Mouse (Mus musculus) gastrocnemius, postnatal 25 days (tissue): ENCODE data around the gene Tsen54. TPM values are rescaled to one million over a fixed set of nuclear protein-coding genes. Genes with fewer than 3 reads are reported as not detected.

Source experiments
- DNase-seq: peaks from one replicate; pipeline ENCODE4 v3.0.0; 2022
- total RNA-seq, 2 experiments: library from RNA; stranded (reverse); gene quantifications; 1 replicate in 1 of 2; 2 replicates in 1 of 2; pipeline ENCODE4 v1.2.3; 2021

The Tsen54 gene
- total RNA-seq, 2 experiments from 2014 or later, result 3.2 to 7.5 TPM

DNA sequence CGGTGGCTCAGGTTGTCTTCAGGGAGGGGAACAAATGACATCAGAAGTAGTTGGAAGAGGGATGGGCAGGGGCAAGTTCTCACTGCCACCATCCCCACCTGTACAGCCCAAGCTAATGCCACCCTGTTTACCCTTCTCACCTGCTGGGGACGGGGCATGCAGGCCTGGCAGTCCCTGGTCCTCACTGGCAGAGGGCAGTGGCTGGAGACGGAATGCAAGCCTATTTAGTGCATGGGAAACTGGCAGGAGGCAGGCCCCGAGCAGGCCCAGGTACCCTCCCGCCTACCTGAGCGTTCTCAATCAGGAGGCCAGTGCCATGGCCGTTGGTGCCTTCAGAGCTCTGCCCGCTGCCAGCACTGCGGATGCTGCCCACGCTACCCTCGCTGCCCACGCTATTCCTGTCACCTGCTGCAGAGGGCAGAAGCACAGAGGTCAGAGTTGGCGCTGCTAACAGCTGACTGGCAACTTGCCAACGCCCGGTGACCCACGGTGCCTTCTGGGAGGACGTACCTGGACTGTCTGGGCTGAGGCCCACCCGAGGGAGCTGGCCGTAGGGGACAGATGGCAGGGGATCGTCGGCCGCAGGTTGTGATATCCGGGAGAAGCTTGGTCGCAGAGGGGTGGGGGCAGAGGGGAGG is 11.3 kb upstream of the Tsen54 start:
- no peak for DNase-seq

DNA sequence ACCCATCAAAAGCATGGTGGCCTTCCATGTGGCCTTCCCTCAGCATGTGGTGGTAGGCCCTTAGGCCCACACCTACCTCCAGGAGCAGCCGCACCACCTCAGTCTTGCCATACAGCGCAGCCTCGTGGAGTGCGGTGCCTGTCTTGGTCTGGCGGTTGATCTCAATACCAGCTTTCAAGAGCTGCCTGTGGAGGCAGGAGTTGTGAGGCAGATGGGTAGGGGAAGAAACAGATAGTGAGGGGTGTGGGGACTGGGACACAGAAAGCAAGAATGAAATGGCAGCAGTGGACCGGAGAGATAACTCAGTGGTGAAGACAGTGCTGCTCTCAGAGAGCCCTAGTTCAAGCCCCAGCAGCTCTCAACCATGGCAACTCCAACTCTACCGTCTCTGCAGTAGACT is 9.5 kb upstream of the Tsen54 start:
- no peak for DNase-seq

DNA sequence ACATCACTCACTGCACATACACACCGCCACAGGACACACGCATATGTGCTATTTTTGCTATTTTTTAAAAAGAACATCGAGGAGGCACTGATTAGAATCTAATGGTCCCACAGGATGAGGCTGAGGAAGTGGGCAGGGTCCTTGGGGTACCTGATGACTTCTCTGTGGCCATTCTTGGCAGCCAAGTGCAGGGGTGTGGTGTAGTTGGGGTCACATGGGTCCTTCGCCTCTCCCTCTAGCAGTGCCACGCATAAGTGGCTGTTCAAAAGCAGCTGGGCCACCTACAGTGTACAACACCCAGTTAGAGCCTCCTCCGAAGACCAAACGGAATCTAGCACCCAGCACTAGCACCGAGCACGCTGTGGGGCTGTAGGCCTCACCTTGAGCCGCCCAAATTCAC is 8.4 kb upstream of the Tsen54 start:
- no peak for DNase-seq

DNA sequence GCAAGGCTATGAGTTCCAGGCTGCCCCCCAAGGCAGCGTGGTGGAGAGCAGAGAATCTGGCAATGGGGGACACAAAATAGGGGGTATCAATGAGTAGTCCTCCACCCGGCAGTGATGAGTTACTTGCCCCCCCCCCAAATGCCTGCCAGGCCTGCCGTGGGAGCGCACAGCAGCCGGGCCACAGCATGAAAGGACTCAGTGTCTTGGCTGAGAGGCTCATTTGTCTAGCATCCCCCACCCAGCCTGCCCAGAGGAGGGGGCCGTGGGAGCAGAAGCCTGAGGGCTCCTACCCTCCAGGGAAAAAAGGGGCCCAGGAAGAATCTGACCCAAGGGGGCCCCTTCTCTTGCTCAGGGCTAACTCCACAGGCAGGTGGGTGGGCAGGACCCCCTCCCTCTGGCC is 7.2 kb upstream of the Tsen54 start:
- DNase-seq, result no peak

DNA sequence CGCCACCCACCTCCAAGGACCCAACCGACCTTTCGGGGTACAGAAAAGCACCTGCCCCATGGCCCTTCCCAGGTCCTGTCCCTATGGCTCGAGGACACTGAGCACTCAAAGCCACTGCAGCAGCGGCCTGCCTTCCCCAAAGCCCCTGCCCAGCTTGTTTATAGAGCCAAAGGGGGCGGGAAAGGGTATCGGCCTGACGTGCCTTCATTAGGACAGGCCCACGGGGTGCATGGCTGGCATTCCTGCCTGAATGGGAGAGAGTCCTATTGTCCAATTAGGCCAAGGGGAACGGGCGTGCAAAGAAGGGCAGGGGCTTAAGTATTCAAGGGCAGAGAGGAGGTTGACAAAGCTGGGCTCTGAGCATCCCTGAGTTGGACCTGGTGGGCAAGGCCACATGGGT is 6.6 kb upstream of the Tsen54 start:
- no peak for DNase-seq

DNA sequence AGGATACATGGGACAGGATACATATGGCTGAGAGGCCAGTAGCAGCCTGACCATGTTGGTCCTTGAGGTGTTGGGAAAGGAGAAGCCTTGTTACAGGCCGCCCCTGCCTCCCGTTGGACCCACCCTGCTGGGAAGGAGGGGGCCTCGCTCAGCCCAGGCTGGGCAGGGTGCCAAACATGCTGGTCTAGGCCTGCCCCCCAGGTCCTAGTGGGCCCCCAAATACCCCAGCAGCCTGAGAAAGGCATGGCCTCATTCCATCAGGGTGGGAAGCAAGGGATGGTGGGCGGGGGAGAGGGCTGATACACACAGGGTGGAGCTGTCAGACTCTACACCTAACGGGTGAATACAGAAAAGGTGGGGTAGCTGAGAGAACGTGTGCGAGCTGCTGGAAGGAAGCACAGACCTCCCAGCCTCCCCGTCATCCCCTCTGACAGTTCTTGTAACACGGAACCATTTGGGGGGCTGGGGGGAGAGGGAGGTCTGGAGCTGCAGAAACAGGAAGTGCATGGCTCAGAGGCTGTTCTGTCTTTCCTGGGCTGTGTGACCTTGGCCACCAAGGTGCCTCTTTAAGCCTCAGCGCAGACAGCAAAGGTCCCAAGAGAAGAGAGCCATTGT is 5.7 kb upstream of the Tsen54 start:
- no peak for DNase-seq

DNA sequence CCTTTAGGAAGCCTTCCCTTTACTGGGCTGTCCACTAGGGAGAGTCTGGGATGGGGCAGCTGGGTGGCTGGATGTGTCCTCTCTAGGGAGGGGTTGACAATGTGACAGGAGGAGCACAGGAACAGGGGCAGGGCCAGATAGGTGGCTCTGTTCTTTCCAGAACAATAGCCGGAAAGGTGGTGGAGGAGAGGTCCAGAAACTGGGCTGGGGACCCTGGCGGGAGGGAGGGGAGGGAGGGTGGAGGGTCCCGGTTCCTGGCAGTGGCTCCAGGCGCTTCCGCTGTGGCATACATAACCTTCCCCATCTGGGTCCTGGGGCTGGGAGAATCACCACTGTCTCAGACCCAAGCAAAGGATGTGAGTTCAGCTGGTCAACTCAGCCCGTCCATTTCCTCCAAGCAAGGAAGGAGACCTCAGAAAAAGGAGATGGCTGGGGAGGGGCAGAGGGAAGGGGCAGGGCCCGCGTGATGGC is 5.2 kb upstream of the Tsen54 start:
- DNase-seq, result peak; percentile 58

DNA sequence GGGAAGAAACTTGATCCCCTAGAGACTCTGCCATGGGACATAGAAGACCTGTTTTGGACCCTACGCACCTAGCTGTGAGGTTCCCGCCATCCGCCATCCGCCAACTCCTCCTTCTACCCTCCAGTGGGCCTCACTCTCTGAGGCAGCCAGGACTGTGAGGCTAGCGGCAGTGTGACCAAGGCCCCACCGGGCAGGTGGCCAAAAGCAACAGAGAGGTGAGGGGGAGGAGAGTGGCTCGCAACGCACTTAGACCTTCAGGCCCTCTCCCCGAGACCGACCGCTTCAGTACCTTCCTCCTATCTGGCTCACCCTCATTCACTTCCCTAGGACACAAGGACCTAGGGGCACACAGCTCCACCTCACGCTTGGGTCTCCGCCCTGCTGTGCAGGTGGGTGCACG is 4.1 kb upstream of the Tsen54 start:
- DNase-seq, result no peak

DNA sequence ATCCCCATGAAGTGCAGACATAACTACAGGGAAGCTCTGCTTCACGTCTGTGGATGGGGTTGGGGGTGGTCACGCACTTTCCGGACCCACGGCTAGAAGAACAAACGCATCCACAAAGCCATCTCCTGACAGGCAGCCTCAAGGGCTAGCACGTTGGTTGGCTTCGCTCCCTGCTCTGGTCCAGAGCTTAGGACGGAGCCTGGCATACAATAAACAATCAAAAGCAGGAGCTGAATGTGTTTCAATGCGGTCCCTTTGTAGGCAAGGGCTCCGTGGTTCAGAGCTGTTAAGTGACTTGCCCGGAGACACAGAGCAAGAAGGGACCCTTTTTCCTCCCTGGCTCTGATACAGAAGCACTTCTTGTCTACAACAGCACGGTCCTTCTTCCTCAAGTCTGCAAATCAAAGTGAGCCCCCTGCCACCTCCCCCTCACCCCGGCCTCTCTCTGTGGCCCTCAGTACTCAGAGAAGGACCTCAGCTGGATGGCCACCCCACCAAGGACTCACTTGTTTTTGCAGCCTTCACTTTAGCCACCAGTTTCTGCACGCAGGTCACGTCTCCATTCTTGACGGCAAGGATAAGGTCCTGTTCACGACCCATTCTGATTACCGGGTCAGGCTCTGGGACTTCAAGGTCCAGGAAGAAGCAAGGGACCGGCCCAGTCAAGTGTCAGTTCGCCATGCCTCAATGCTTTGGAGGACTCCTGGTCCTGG is 3.0 kb upstream of the Tsen54 start:
- DNase-seq, result no peak

DNA sequence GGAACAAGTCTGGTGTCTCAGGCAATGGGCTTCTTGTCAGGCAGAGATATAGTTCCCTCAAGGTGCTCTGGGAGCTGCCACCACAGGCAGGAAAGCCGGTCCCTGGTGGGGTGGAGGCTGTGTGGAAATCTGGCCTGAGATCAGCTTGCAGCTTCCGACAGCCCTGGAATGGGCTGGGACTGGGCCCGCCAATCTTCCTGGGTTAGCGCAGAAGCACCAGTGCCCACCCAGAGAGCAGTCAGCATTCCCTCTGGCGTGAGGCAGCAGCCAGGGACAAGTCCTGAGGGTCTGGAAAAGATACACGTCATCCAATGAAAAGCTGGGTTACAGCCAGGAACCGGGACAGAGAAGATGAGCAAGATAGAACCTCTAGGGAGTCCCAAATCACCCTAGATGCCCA is 2.4 kb upstream of the Tsen54 start:
- peak; percentile 51 for DNase-seq

DNA sequence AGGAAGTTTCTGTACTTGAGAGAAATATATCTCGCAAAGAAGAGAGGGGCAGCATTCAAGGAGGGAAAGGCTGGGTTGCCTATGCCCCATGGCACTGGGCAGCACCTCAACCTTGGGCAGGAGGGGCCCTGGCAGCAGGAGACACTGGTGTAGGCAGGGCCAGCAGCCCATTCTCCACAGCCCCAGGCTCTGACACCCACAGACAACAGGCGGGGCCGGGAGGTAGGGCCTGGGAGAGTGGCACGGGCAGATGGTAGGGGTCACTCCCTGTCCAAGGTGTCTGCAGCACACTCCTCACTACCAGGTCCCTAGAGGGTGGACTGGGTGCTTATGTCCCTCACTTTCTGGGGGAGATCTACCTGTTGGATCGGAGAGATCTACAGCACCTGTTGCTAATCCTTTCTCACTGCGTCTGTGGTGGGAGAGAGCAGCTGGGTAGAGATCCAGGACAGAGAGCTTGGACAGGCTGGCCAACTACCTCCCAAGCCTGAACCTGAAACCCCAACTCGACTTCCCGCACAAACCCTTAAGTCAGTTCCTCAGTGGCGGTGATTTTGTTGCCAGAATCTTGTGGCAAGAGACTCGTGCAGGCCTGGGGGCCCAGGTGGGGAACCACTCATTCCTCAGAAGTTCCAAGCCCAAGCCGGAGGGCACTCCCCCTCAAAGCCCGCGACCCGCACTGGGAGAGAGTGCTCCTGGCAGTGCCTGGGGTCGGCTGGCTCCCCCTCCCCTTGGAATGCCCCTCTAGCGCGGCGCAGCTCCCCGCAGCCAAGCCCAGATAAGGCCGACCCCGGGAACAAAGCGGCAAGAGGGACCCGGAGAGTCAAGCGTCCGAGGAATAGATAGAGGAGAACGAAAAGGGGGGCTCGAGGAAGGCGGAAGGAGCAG is 1.7 kb upstream of the Tsen54 start:
- DNase-seq, result no peak

DNA sequence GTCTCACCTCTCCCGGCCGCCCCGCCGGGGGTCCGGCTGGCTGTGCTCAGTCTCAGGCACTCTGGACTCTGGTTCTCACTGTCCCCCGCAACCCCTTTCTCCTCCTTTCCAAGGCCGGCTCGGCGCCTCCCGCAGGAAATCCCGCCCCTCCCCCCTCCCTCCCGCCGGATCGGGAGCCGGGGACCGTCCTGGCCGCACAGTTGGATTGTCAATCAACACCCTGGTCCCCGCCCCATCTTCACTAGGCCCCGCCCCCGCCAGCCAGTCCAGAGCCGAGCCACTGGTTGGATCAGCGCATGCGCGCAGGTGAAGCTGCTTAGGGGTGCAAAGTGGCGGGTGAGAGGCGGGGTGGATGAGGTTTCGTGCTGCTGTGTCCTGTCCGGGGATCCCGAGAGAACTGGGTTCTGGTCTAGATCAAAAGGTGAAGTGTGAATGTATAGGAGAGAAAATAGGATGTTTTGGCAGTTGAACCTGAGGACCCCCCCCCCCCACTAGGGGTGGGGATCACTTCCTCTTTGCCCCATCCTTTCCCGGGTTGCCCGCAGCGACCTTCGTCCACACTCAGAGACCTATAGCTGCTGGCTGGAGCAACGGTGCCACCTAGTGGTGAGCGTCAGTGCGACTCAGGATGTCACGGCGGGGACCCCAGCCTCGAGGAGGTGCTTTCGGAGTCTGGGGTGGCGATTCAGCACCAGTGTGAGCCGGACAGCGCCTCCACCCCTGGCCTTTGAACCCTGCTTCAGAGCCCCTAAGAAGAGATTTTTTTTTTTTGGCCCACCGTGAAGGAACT is 822 bp upstream of the Tsen54 start, which contains the start of gene Caskin2:
Gene Caskin2, minus strand, starts transcription at position 133 of the 790 bp plus-strand sequence.
- peak; percentile 97 for DNase-seq

DNA sequence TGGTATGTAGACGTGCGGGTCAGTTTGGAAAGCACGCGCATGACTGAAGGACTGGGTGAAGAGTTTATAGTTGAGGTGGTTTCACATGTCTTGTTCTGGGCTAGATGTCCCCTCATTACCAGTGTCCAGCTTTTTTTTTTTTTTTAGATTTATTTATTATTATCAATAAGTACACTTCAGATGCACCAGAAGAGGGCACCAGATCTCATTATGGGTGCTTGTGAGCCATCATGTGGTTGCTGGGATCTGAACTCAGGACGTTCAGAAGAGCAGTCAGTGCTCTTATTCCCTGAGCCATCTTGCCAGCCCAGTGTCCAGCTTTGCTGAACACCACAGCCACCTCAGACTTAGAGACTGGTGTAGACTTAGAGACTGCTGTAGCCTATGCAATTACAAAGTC is 2.8 kb downstream of the Tsen54 start:
- DNase-seq, result no peak

DNA sequence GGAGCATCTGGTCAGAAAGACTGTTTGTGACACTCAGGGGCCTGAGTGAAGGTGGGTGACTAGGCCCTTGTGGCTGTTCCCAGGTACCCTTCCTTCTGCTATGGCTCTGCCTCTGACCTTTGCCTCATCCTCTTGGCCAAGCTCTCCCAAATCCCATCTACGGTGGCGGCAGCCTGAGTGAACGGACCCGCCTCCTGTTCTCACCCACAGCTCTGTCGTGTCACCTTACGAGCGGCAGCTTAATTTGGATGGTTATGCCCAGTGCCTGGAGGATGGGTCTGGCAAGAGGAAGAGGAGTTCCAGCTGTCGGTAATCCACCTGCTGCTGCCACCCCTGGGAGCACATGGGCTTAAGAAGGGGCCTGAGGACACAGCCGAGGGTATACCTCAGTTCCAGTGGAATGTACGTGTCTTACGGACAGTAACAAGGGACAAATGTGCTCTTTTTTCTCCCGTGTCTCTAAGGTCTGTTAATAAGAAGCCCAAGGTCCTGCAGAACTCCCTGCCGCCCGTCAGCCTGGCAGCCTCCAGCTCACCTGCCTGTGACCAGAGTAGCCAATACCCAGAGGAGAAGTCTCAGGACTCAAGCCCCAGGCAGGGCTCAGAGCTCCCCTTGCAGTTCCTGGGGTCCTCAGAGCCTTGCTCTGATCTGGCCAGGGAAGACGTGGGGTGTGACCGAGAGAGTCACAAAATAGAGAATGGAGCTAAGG is 5.5 kb downstream of the Tsen54 start:
- DNase-seq, result no peak

DNA sequence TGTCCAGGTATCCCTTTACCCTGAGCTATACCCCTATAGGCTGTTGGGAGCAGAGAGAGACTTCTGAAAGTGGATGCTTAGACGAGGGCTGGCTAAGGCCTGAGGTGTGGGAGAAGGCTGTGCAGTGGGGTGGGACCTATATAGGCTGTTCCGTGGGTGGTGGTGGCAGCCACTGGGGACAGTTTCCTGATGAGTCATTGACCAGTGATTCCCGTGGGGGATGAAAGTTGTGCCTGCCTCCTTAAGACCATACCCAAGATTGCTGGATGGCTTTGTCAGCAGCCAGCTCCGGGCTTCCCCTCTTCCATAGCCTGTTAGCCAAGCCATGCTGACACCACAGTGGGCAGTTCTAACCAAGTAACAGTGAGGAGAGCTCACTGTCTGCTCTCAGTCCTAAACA is 6.5 kb downstream of the Tsen54 start:
- no peak for DNase-seq

DNA sequence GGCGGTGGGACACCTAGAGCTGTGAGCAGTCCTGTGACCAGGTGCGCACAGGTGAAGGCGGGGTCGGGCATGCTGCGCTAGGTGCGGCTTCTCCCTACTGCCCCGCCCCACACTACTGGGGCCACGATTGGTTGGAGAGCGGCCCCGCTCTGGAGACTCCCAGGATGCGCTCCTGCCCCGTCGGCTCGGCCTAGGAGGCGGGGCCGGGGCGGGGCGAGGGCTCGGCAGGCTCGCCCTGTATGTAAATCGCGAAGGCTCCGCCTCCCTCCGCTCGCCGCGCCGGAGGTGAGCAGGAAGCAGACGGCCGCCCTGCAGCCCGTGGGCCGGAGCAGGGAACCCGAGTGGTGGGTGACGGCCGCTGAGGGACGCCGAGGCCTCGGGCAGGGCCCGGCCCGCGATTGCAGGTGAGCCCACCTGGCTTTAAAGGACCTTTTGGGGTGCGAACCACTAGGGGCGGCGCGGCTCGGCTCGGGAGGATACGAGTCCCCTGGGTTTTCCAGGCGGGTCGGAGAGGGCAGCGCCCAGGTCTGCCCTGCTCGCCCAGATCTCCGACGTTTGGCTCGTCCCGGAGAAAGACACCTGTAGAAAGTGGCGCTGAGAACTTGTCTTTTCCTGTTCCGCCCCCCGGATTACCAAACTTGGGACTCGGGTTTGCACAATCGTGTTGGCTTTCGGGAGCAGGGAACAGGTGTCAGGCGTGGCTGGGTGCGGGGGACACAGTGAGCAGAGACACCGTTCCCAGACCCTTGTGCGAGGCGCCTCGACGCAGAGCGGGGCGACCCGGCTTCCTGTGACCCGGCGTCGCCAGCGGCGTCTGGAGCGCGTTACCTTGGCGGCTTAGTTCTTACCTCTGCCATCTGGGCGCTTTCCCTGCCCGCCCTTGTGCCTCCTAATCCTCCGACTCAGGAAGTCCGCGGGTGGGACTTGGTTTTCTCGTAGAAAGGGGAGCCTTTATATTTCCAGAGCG is 9.5 kb downstream of the Tsen54 start, which contains the start of gene Llgl2:
Gene Llgl2, plus strand, starts transcription at position 276 of the 967 bp plus-strand sequence.
- peak; percentile 89 for DNase-seq

DNA sequence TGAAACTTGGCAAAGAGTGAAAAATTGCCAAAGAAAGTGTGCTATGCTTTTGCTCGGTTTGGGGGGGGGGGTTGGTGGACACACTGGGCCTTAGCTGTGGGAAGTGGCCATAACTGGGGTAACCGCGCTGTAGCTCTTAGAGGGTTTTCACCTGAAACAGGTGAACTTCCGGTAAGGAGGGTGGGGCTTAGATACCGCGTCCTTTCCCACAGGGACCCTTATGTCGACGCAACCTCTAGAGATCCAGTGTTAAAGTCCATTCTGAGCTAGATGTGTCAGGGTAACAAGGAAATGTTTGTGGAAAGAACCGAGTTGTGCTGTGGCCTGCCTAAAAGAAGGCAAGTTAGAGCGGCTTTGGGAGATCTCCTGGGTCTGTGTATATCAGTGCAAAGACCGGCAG is 10.3 kb downstream of the Tsen54 start:
- no peak for DNase-seq

DNA sequence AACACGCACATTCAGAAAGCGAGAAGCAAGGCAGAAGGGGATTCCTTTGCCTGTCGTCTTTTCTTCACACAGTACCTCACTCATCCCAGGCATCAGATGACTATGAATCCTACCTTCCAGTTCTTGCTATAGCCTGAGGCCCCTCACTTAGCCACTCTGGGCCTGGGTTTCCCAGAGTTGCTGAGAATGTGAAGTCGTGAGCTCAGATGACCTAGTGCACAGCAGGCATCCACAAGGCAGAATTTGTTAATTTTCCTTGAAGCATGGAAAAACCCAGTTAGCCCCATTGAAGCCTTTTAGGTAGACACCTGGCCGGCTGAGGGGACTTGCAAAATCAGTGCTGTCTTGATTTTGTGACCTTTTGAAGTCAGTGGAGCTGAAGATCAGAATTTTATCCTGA is 12.0 kb downstream of the Tsen54 start:
- DNase-seq, result no peak

DNA sequence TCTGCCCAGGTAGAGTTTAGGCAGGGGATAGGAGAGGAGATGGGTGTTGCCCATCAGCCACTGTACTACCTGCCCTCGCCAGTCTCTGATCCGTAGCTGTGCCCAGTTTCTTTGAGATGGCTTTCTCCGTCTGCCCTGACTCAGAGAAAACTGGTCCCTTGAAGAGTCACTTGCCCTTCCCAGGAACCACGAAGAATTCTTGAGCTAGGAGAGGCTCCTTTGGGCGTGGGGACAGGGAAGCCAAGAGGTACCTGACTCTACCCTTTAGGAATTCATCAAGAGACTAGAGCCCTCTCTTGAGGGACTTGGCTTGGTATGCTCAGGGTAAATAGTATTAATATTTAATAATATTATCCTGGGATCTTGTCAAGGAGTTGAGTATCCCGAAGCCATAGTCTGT is 13.1 kb downstream of the Tsen54 start:
- no peak for DNase-seq

DNA sequence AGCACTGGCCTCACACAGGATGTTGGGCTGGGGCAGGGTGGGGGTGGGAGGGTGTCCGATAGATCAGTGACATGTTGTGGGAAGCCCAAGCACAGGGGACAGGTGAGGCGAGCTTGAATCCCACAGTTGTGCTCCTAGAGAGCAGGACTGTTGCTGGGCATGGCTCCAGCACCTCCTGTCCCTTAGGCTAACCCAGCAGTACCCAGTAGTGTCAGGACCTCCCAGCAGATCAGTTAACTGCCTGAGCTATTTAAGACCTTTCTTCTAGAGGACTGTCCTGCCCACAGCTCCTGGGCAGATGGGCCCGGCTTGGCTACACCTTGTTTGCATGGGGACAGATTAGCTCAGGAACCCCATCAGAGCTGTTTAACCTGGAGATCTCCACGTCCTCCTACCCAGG is 14.5 kb downstream of the Tsen54 start:
- DNase-seq, result peak; percentile 49
